Mouse (Mus musculus) thymus, postnatal 0 days (tissue): ENCODE data around the gene Gm11444. TPM values are rescaled to one million over a fixed set of nuclear protein-coding genes. Genes with fewer than 3 reads are reported as not detected.

Experiments
- DNase-seq: peaks from one replicate; pipeline ENCODE4 v3.0.0-alpha.2; 2015; ENCODE audit warnings: low spot score
- polyA plus RNA-seq: library from polyadenylated mRNA; unstranded; fragments of >200 nt; fragmentation: Nextera tagmentation; extraction: Ambion mirVana; gene quantifications from 2 replicates; pipeline ENCODE4 v1.2.1, GENCODE M21; 2015

Gm11444 gene
- polyA plus RNA-seq: not detected in 2 replicates

DNA sequence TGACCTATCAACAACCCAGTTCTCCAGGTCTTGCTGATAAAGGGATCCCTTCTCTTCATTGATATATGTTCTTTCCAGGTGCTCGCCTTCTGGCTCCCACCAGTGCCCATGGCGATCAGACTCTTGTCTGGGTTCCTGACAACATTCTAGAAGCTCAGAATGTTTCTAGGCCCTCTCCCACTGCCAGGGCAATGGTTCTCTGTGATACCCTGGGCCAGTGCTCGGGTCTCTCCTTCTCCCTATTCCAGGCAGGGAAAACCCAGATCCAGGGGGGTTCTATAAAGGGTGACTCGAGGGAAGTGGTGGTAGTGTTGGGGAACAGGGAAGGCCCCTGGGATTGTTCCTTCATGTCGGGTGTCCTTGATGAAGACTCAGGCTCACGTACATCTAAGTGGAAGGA lies at the start of gene Gm11444:
Gm11444 (minus strand) TSS at position 101 of the 400 bp plus-strand sequence.
- no peak for DNase-seq

DNA sequence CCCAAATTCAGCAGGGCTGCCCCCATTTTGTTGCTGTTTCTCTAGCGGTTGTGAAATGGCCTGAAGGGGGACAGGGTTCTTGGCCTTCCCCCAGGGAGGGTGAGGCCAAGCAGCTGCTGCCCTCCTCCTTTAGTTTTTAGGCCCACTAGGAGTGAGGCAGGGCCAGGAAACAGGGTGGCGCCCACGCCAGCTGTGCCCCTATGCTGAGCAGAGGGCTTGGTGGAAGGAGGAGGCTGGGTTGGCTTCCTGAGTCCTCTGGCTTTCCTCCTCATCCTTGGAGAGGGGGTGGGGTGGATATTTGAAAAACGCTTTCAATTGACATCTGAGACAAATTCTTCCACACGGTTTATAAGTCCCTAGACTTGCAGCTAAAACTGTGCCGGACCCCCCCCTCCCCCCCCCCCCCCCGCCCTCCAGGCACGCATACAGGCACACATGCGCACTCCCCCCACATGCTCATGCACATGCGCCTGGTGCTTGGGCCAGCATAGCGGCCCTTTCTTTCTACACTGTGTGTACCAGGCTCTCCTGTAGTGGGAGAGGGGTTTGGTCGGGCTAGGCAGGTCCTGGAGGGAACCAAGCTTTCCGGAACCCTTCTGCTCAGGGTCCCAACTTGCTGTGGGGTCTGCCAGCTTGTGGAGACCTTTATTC lies 46.3 kb upstream of the Gm11444 start:
- no peak for DNase-seq

DNA sequence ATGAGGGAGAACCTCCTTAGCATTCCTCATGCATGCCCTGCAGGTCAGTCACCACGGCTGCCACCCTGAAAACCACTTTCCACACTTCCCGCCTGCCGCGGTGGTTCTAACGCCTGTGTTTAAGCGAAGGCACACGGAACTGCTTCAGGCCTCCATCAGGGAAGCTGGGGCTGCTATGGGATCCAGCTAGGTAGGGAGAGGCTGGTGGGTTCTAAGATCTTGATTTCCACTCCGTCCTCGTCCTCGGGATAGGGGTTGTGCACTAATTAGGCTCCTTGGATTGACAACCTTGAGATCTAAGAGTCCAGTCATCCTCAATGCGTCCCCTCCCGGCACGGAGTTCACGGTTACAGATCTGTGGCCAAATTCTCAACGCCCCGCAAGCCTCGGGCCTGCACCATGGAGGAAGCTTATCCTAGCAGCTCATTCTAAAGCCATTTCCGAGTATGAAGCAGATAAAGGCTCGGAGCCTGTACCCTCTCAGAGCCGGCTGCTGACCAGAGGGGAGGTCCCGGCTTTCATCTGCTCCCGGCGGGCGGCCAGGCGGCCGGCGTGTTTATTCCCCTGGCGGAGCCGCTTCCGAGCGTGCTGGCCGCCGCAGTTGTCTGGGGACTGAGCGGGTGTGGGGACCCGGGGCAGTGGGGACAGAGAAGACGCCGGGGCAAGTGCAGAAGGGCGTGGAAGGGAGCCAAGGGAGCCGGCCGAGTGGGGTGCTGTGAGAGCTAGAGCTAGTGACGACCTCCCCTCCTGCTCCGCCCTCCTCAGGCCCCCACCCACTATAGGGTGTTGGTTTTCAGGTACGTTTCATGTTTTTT lies 44.8 kb upstream of the Gm11444 start:
- DNase-seq: no peak

DNA sequence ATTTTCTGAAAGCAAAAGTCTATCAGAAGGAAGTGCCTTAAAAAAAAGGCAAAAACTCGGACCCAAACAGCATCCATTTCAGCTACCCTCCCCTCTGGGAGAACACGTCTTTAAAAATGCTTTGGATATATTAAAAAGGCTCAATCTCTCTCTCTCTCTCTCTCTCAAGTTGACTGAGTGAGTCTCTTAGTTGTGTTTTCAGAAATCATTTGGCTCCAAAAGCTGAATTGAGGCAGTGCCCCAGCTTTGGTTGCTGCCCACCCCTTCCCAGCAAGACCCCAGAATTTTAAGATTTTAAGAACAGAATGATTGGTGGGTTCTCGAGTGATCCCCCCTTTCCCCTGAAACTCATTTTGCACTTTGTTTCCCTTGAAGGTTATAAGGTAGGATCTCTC lies 44.0 kb upstream of the Gm11444 start:
- DNase-seq: no peak

DNA sequence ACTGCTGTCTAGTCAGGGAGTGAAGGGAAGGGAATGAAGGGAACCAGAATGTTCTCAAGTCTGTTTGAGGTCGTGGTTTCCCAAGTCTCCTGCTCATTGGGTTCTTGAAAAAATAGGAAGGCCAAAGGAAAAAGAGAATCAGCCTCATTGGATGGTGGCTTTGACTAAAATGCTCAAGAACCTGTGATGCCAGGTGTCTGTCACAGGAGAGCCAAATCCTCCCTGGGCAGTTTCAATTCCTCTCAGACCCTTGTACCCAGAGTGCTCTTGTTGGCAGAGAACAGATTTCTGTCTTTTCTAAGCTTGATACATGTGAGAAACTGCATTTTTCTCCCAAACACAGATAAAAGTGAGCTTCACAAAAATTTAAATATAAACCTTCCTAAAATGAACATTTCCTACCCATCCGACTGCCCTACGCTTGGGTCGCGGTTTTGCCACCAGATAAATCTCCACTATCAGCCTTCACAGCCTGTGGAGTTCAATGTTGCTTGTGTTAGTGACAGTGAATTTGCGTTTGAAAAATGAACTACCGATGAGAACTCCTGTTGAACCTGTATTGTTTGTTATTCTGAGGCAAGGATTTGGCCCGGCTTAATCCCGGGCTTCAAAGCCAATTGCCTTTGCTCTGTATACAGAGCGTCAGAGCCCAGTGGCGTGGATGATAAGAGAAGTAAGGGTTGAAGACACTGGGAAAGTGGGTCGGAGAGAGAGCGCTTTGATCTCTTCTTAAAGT lies 43.4 kb upstream of the Gm11444 start:
- no peak for DNase-seq

DNA sequence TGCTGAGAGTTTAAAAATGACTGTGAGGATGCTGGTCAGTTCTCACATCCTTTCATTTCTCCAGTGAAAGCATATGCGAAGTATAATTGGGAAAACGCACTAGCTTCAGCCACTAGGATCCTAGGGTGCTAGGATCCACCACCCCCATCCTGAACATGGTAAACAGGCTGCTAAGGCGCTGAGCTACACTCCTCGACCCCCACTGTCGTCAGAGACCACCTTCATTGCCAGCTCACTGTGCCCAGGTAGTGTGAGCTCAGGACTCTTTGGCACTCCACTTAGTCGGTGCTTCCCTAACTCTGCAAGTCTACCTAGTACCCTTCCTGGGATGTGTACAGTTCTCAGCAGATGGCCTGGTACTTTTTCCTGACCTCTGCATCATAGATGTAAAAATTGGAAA lies 42.6 kb upstream of the Gm11444 start:
- DNase-seq: no peak

DNA sequence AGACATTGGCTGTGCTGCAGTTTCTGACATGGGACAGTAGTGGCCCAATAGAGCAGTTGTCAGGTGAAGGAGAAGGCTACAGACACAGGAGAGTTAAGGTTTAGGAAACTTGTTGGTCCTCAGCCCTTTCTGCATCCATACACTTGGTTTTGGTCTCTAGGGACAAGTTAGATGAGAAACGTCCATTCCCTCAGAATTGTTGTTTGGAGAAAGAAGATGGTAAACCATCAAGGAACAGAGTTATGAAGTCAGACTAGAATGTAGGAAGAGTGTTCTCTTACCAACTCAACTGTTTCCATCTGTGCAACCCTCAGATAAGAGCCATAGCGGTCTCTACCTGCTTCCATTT lies 41.5 kb upstream of the Gm11444 start:
- DNase-seq: no peak

DNA sequence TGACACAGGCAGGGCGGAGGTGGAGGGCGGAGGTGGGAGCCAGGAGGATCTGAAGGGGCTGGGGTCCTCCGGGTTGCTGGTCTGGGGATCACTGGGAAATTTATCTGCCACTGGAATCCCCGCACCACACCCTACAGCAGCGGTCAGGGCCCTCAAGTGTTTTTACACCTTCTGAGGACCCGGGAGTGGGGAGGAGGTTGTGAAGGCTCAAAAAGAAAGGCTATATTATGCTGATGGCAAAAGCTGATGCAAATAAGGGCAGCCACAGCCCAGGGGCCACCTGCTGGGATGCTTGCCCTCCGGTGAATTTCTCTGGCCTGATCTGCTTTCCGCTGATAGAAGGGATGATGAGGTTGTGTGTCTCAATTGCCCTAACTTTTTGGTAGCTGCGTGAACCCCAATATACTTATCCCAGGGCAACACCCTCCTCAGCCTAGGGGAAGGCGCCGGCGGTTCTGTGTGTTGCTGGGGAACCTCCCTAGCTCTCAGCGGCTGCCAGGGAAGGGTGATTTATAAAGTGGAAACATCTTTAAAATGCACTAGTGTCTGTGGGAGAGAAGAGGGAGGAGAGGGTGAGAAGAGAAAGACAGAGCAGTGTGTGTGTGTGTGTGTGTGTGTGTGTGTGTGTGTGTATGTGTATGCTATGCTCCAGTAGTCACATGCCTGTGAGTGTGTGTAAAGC lies 41.0 kb upstream of the Gm11444 start:
- DNase-seq: no peak

DNA sequence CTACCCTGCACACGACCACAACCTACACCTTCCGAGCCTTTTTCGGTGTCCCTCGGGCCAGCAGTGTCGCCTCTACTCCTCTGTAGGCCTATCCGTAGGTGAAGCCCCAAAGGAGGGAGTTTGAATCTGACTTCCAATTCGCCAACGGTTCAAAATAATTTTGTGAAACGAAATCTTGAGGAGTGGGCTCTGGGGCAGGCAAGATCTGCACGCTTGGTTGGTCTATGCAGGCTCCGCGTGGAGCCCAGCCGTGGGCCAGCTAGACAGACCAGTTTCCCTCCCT lies 40.4 kb upstream of the Gm11444 start:
- DNase-seq: no peak

DNA sequence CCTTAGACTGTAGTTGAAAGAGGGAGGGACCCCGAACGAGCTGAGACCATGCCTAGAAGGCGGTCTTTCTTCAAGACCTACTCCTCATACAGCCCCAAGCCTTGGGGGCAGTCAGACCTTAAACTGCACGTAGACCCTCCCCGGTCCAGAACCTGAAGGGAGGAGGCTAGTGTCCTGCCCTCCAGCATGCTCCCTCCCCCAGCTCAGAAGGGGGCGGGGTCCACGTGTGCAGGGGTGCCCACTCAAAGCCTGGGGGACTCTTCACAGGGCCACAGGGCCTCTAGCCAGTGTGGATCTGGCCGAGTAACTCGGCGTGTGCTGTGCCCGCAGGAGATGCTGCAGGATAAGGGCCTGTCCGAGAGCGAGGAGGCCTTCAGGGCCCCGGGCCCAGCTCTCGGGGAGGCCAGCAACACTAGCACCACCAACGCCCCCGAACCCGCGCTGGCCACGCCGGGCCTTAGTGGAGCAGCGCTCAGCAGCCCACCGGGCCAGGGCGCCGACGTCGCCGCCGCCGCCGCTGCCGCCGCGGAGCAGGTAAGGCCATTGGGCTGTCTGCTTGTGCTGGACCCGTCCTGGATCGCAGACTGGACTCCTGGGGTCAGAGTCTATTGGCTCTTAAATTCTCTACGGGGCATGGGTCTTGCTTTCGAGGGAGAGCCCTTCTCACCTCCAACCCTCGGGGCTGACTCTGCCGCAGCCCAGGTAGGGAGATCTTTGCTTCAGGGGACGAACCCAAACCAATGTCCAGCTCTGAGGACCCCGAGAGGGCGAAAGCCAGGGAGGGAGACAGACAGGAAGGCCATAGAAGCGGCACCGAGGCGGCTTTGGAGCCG lies 39.8 kb upstream of the Gm11444 start:
- DNase-seq: no peak

DNA sequence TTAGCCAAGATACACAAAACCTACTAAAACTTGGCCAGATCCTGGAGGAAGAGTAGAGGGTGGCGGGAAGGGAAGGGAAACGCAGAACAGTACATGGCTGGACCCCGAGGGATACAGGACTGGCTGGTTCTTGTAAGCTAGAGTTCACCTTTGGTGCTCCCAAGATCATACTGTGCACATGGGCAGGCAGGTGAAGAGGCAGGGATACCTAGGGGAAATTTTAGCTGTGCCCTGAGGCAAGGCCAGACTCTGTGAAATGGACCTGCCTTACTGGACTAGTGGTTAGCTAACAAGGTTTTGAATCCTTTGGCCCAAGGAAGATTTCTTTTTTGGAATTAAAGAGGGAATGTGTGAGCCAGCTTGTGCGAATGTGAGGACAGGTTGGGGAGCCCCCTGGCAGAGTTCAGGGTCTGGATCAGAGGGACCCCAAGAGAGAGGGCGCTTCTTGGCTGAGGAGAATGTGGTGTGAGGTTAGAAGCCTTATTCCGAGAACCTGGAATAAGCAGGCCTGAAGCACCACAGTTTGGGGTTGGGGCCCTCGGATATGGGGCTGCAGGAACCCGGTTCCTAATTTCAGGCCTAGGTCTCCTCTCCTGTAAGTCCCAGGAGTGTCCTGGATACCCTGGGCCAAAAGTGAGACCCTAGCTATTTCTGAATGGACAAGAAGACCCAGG lies 39.1 kb upstream of the Gm11444 start:
- no peak for DNase-seq

DNA sequence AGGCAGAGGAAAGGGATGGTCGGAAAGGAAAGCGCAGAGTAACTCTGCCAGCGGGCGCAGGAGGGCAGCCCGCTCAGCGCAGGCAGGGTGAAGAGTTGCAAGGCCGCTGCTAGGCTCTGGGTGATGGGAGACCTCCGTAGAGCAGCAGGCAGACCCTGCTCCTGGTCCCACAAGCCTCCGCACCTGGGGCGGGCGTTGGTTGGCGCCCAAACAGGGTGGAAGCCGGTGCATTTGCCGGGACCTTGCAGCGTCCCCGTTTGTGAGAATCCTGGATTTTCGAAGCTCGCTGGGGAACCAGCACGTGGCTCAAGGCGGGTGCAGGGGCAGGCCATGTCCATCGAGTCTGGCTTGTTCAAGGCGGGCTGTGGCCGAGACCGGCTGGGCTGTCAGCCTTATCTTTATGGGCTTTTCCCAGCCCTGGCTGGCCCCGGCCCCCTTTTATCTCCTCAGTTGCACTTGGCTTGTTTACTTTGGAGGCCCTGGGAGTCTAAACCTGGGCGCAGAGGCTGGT lies 38.4 kb upstream of the Gm11444 start:
- no peak for DNase-seq

DNA sequence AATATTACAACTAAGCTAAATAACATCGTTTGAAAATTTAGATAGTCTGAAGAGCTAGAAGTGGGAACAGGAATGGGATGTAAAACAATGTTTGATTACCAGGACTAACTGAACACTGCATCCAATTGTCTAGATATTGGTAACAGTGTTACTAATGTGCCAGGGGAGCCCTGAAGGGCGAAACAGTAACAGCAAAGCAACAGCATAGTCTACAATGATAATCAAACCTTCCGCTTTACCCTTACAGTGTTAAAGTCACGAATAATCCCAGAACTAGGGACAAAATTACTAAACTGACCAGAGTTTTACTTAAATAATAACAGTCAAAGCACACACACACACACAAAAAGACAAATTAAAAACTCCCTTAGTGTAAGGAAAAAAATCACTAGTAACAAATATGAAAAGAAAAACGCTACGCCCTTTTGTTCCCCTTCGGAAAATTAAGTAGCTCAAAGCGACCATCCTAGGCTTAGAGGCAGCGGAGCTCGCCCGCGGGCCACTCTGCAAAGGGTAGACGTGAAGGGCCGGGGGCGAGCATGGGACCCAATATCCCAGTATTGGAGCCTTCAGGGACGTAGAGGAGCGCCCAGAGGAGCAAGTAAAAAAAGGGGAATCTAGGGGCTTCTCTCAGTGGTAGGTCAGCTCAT lies 37.8 kb upstream of the Gm11444 start:
- no peak for DNase-seq

DNA sequence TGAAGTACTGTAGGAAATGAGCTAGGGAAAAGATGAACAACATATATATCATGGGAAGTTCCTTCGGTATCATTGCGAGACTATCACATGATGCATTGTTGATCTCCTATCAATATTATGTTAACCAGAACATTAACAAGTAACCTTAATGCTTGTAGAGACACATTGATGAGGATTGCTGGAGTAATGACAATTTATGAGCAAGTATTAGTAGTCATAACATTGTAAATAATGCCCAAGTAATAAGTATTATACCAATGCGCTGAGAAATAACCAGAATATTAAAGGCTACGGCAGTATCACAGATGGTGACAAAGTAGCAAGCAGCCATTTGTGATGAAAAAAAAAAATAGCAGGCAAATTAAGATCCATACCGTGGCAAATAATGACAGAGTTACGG lies 37.1 kb upstream of the Gm11444 start:
- DNase-seq: no peak

DNA sequence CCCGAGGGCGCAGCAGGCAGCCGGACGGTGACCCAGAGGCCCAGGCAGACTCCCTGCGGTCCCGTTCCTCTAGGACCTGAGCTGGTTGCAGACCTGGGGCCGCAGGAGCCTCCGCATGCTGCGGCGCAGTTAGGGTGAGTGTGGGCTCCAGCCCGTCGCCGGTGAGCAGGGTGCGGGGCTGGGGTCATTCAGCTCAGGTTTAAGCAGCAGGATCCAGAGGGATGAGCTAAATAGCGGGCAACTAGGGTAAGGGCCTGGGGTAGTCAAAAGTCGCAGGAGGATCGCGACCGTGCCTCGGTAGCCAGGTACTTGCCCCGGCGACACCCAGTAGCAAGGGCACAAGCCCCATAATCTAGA lies 36.3 kb upstream of the Gm11444 start:
- DNase-seq: no peak

DNA sequence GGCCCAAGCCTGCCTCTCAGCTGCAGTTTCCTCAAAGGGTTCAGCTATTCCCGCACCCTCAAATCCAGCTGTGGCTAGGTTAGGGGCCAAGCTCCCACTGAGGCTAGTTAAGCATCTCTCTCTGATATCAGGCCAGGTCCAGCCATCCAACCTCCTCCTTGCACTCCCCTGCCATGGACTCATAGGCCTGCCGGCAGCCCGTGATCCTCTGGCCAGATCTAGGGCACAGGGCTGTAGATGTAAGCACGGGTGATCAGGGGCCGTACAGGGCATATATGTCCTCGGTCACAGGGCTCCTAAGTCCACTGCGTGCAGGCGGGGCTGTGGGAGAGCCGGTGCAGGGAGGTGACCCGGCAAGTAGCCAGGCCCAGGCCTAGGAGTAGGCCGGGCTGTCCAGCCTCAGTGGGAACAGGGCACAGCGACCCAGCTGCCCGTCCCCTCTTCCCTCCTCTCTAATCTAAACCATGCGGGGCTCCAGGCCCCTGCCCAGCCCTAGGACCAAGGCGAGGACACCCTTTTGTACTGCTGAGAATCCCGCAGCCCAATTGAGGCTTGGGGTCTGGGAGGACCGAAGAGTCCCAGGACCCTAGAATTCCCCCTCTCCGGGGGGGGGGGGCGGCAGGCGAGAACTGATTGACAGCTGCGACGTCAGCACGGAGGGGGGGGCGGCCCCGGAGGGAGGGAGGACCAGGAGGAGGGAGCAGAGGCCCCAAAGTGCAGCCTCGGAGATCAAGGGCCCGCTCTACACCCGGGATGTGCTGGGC lies 35.7 kb upstream of the Gm11444 start, which contains the start of gene Tbx4:
Tbx4 (plus strand) TSS at position 758 of the 764 bp plus-strand sequence.
- no peak for DNase-seq

DNA sequence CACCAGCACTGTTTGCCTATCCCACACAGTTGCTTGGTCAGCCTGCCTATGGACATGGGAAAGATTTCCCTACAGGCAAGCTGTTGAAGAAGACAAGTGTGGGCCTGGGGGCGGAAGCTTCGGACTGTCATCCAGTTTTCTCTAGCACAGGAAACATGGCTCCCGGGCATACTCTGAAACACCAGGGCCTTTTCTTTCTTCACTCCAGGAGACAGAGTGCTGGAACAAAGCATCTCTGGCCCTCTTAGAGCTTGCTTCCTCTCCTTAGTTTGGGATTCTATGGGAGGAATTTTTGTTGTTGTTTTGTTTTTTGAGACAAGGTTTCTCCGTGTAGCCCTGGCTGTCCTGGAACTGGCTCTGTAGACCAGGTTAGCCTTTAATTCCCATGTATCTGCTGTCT lies 34.4 kb upstream of the Gm11444 start:
- no peak for DNase-seq

DNA sequence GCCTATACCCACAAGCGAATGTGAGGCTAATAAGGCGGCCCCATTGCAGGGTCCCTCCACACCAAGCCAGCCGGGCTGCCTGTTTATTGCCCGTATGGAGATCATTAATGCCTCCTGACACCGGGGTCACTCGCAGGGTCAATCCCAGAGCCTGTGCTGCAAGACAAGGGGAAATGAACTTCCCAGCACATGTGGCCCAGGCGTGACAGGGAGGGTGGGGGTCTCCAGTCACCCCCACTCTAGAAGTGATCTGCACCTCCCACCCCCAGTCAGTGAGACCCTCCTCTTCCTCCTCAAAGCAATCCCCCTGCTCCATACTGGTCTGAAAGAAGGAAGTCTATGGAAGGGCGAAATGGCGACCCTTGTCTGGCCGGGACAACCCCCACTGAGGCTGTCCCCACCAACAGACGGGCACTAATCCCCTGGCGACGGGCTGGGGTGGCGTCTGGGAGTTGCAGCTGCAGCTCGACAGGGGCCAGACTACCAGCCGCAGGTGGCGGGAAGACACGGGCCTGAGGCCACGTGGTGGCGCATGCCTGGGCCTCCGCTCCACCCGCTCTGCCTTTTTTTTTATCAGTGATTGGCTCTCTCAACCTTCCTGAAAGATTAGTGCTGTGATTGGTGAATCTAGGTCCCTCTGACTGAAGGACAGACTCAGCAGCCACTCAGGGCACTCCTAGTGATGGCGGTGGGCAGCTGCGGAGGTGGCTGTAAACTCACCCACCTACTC lies 26.1 kb upstream of the Gm11444 start:
- no peak for DNase-seq
